Mouse (Mus musculus) ES-E14 (cell line): ENCODE results near the gene Dynlrb1. TPM values are rescaled to one million over a fixed set of nuclear protein-coding genes. Genes with fewer than 3 reads are reported as not detected.

Source experiments
- DNase-seq: peaks from one replicate; pipeline ENCODE4 v3.0.0-alpha.2; 2013; ENCODE audit warnings: low read depth, low spot score
- H3K27ac ChIP-seq: 2 replicates; pipeline ENCODE4 v1.5.1; 2012; ENCODE audit warnings: low read depth, mild to moderate bottlenecking, low read length, moderate library complexity, mixed read lengths; ENCODE audit not compliant: poor library complexity, insufficient read depth, severe bottlenecking
- H3K36me3 ChIP-seq: 2 replicates; pipeline ENCODE4 v1.6.1; 2012; ENCODE audit warnings: mild to moderate bottlenecking, low read length, moderate library complexity, mixed read lengths; ENCODE audit not compliant: control insufficient read depth, poor library complexity, insufficient read depth, severe bottlenecking
- H3K4me1 ChIP-seq, 2 experiments: fragments of 150-350 bp in 1 of 2; sonication (generic) in 1 of 2; 2 replicates each; pipeline ENCODE4 v1.6.1; 2012; ENCODE audit warnings: low read length in 2 of 2, mild to moderate bottlenecking in 1 of 2, mixed read lengths in 1 of 2; ENCODE audit not compliant: control insufficient read depth in 2 of 2, insufficient read depth in 2 of 2, poor library complexity in 1 of 2
- H3K4me3 ChIP-seq, 2 experiments: fragments of 150-350 bp in 1 of 2; sonication (generic) in 1 of 2; 2 replicates each; pipeline ENCODE4 v1.5.1; 2012; ENCODE audit warnings: low read length in 2 of 2, low read depth in 1 of 2, mild to moderate bottlenecking in 1 of 2, mixed read lengths in 1 of 2; ENCODE audit not compliant: insufficient read depth in 1 of 2, poor library complexity in 1 of 2, severe bottlenecking in 1 of 2
- H3K9ac ChIP-seq: 2 replicates; pipeline ENCODE4 v1.6.1; 2012; ENCODE audit warnings: low read depth, mild to moderate bottlenecking, low read length, mixed read lengths; ENCODE audit not compliant: poor library complexity, insufficient read depth, severe bottlenecking
- H3K9me3 ChIP-seq: fragments of 150-350 bp; sonication (generic); 2 replicates; pipeline ENCODE4 v1.6.1; 2012; ENCODE audit warnings: low read depth, mild to moderate bottlenecking, low read length; ENCODE audit not compliant: control insufficient read depth, insufficient read depth
- CHD2 ChIP-seq: IDR thresholded peaks from 2 replicates; pipeline ENCODE4 v1.6.1; 2014; ENCODE audit warnings: mild to moderate bottlenecking, low read depth, low read length, inconsistent platforms
- HCFC1 ChIP-seq: IDR thresholded peaks from 2 replicates; pipeline ENCODE4 v1.6.1; 2012; ENCODE audit warnings: low read length, inconsistent platforms, borderline replicate concordance; ENCODE audit not compliant: insufficient read depth
- MAFK ChIP-seq: IDR thresholded peaks from 2 replicates; pipeline ENCODE4 v1.6.1; 2014; ENCODE audit warnings: mild to moderate bottlenecking, low read depth, low read length, inconsistent platforms; ENCODE audit not compliant: insufficient read depth
- ZC3H11A ChIP-seq: IDR thresholded peaks from 2 replicates; pipeline ENCODE4 v1.6.1; 2012; ENCODE audit warnings: low read depth, mild to moderate bottlenecking, inconsistent platforms, low read length, borderline replicate concordance
- ZNF384 ChIP-seq: IDR thresholded peaks from 2 replicates; pipeline ENCODE4 v1.6.1; 2012; ENCODE audit warnings: low read depth, low read length, inconsistent platforms
- in situ Hi-C, 2 experiments: fragments of 600-800 bp; cut with MboI; formaldehyde crosslinking; loops; one replicate each; pipeline ENCODE4 v1.15.1; 2025; ENCODE audit warnings: low sequenced_read_pairs in 2 of 2, inconsistent platforms in 1 of 2; ENCODE audit not compliant: unreplicated experiment in 2 of 2
- total RNA-seq: library from RNA; depleted of rRNA; stranded (reverse); fragments of 300-350 nt; gene quantifications from 2 replicates; pipeline ENCODE4 v1.2.3, GENCODE M21; 2012

Gene Dynlrb1
- total RNA-seq, 1 experiment = 139 TPM

GRCm38 (mm10) chr2:155266896-155267295 lies 30.6 kb downstream of the Dynlrb1 start:
- Histone ChIP-seq H3K4me1 (no peaks in the 10 kb centered on the region), H3K36me3 (no peaks in the 10 kb centered on the region), H3K4me3 (no peak overlapping the region), H3K9ac (no peak overlapping the region), H3K27ac (no peak overlapping the region), H3K9me3 (no peaks in the 10 kb centered on the region)
- no peak for DNase-seq
- TF ChIP-seq MAFK (no peak), CHD2 (no peak), ZC3H11A (no peak), HCFC1 (no peak), ZNF384 (no peak)
- in situ Hi-C loops = no loop called here

GRCm38 (mm10) chr2:155271957-155272356 lies 35.6 kb downstream of the Dynlrb1 start:
- in situ Hi-C loops = no loop called here
- no peaks in the 10 kb centered on the region for H3K36me3 ChIP-seq

GRCm38 (mm10) chr2:155272396-155273170 lies 36.2 kb downstream of the Dynlrb1 start:
- Histone ChIP-seq H3K4me3 (no peak overlapping the region), H3K27ac (no peak overlapping the region), H3K36me3 (no peaks in the 10 kb centered on the region), H3K9me3 (no peaks in the 10 kb centered on the region), H3K9ac (no peak overlapping the region), H3K4me1 (peaks cover 0 to 5% of the 10 kb centered on the region in 2 experiments; a peak in 2 of 4 replicates)
- in situ Hi-C loops = no loop called here
- DNase-seq = no peak
- no peak for TF ChIP-seq MAFK
- TF ChIP-seq CHD2 = no peak
- TF ChIP-seq ZNF384 = no peak
- no peak for TF ChIP-seq HCFC1
- TF ChIP-seq ZC3H11A = no peak

More at GRCm38 (mm10) chr2:155271957-155272356, 35.6 kb downstream of the Dynlrb1 start:
- TF ChIP-seq ZNF384 (no peak), HCFC1 (no peak), CHD2 (no peak), ZC3H11A (0 out of 2 replicates have a peak, but pooled peaks have one; percentile 35), MAFK (no peak)
- H3K4me3 ChIP-seq = no peak overlapping the region
- no peaks in the 10 kb centered on the region; a peak in 1 of 4 replicates for H3K4me1 ChIP-seq
- H3K9ac ChIP-seq = no peak overlapping the region
- no peak overlapping the region for H3K27ac ChIP-seq
- no peak for DNase-seq
- H3K9me3 ChIP-seq = no peaks in the 10 kb centered on the region

GRCm38 (mm10) chr2:155273603-155274002 lies 37.3 kb downstream of the Dynlrb1 start:
- no peaks in the 10 kb centered on the region for H3K36me3 ChIP-seq
- no peak overlapping the region for H3K4me3 ChIP-seq
- peaks cover 0 to 5% of the 10 kb centered on the region in 2 experiments; a peak in 2 of 4 replicates for H3K4me1 ChIP-seq
- TF ChIP-seq MAFK (no peak), CHD2 (no peak), ZNF384 (no peak), HCFC1 (no peak), ZC3H11A (no peak)
- H3K9ac ChIP-seq = no peak overlapping the region
- DNase-seq = no peak
- no peaks in the 10 kb centered on the region for H3K9me3 ChIP-seq
- no peak overlapping the region for H3K27ac ChIP-seq
- in situ Hi-C loops = no loop called here
